Mouse (Mus musculus) lung, postnatal 25 days (tissue): Measurements from ENCODE around the gene Gm17542.
"Not testable (repeated sequence)": the region's sequence is repeated elsewhere in the genome, so short reads cannot be mapped to it uniquely, and the experiment has no call there.

Experiments
- DNase-seq: peaks from one replicate; pipeline ENCODE4 v3.0.0; 2022; ENCODE audit warnings: low spot score

The Gm17542 gene

DNA sequence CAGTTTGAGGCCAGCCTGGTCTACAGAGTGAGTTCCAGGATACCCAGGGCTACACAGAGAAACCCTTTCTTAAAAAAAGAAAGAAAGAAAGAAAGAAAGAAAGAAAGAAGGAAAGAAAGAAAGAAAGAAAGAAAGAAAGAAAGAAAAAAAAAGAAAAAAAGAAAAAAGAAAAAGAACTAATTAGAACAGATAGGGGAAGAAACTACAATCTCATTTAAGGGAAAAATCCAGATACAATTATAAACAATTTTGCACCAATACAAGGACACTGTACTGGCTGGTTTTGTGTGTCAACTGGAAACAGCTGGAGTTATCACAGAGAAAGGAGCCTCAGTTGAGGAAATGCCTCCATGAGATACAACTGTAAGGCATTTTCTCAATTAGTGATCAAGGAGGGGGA is at the start of gene Gm17542:
TSS of gene Gm17542 (minus strand) at position 101 of the 400 bp plus-strand sequence.
- not testable (repeated sequence) for DNase-seq

GRCm38 (mm10) chr10:58739779-58740178 is 21.8 kb upstream of the Gm17542 start:
- no peak for DNase-seq

GRCm38 (mm10) chr10:58738152-58738551 is 20.1 kb upstream of the Gm17542 start:
- DNase-seq, result no peak

DNA sequence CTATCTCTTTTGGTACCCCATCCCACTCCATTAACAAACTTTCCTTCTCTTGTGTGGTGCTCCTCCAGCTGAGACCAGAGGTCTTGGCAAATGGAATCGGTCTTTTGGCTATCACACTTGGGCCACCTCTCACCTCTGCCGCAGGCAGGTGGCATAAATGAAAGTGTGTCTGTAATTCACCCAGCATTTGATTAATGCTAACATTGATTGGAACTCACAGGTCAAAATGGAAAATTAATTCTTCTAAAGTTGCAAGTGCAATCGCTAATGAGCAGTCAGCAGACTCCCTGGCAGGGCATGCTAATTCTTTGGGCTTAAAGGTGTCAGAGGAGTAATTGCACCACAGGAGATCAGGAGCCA is 3.2 kb downstream of the Gm17542 start:
- no peak for DNase-seq

DNA sequence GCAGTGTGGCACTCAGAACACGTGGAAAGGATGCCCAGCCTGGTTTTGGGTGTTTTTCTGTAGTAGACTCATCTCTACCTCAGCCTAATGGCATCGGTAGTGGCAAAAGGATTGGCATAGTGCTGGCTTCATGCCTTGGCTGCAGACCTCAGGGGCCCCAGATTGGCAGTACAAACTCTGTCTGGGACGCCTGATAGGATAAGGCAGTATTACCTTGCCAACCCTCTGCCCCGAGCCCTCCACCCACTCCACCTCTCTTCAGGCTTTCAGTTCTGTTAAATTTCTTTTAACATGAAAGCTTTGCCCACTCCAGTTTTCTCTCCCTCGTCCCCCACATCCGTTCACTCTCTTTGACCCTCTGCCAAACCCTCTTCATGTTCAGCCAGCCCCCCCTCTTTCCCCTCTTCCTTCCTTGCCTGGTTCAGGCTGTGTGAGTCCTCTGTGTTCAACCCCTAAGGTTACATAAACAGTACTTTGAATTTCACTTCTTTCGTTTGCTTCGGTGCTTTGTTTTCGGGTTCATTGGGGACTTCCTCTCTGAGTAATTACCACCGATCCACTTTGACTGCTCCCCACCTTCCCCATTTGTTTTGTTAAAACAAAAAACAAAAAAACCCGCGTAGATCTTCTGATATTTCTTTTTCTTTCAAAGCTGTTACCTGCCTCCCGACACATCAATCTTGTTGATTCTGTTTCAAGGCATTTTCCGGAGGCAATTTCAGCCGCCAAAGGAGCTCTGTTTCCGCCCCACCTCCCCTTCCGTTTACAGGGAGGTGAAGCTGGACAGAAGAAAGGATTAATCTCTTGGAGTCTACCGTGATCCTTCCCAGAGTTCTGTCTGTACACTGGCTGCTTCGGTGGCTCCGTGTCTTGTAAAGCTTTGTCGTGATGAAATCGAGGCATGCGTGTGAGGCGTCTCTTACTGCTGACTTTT is 3.9 kb downstream of the Gm17542 start:
- DNase-seq, result peak; percentile 9

DNA sequence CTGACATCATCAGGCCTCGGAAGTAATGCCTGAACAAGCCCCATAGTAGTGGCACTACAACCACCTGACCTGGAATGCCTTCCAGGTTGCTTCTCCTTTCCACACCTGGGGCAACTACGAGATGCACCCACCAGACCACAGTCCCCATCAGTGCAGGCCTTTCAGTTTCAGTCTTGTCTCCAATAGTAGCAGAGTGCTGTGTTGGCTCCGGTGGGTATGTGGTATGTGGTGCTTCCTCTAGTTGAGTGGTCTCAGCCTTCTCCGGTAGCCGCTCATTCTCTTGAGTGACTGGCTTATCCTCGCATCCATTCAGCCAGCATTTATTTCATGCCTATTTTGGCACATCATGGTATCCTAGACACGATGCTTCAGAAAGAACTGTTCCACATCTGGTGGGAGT is 4.8 kb downstream of the Gm17542 start:
- no peak for DNase-seq

DNA sequence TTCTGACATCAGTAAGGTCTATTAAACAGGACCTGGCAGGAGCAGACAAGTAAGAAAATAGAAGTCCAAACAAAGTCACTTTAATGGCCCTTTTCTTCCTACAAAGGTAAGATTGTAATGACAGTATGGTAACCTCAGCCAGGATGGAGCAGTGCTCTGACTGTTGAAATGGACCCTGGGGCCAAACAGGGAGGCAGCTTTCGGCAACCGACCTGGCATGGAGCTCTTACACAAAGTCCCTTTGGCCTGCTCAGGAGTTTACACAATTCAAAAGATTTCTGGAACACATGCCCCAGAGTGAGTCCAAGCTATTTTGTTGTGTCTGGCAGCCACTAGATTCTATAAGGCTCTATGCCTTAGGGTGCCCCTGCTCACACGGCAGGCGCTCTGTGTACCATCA is 9.0 kb downstream of the Gm17542 start:
- DNase-seq, result no peak

DNA sequence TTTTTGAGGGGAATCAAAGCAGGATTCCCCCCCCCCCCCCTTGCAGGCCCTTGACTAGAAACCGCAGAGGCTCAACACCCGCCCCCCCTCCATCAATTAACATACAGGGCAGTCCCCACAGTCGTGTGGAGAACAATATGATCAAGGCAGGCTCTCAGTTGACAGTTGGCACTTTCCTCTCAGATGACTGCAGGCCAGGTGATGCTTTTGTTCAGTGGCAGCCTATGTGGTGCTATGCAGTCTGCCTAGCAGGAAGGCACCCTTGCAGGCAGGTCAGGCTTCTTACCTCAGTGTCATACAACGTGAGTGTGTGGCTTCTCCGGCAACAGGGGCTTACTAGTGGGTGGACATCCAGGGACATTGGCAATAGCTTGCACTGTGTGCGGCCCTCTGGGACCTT is 17.4 kb downstream of the Gm17542 start:
- DNase-seq, result no peak

GRCm38 (mm10) chr10:58700160-58700559 is 17.9 kb downstream of the Gm17542 start:
- DNase-seq, result no peak

- no peak for DNase-seq
Measured at GRCm38 (mm10) chr10:58698955-58699354, 19.1 kb downstream of the Gm17542 start.

DNA sequence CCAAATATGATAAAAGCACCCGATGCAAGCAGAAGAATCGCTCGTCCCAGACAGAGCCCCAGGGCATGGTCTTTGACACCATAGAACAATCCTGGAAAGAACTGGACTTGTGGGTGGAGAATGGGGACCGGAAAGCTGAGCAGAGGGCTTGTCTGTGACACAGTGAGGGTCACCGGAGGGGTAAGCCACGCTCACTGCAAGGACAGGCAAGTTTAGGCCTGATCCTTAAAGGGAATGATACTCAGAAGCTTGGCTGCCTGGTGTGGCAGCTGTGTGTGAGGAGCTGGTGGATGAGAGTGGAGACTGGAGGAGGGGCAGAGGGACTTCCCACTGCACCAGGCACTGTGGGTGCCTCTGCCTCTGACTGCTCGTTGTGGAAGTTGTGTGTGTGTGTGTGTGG is 27.0 kb downstream of the Gm17542 start:
- no peak for DNase-seq

DNA sequence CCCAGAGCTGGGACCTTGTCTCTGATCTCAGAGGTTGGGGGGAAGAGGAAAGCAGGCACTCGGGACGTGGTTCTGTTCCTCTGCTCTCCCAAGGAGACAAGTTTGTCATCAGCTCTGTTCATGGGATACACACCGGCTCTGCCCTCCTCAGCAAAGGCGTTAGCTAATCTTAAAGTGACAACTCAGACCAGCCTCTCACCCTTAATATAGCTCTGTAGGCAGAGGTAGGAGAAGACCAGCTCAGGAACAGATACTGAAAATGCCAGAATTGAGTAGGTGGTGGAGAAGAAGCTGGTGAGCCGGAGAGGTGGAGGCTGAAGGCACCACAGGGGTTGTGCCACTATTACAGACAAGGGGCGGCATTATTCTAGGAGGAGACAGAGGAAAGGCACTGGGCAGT is 38.7 kb downstream of the Gm17542 start:
- no peak for DNase-seq

DNA sequence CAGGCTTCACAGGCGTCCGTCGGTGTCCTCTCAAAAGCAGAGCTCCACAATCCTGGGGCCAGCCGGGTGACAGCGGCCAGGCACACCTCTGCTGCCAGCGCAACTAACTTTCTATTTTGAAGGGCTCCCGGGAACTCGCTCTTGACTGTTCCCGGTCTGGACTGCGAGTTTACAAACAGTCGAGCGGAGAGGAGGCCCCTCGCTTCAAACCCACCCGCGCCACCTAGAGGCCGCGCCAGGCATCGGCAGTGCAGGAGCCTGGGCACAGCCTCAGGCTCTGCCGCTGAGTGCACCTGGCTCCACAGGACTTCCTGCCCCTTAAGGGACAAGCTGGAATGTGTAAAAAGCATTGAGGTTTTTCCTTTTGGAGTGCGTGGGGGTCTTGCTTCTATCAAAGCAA is 42.5 kb downstream of the Gm17542 start, which contains the start of gene Edar:
TSS of gene Edar (minus strand) at position 122 of the 400 bp plus-strand sequence.
- peak; percentile 81 for DNase-seq

DNA sequence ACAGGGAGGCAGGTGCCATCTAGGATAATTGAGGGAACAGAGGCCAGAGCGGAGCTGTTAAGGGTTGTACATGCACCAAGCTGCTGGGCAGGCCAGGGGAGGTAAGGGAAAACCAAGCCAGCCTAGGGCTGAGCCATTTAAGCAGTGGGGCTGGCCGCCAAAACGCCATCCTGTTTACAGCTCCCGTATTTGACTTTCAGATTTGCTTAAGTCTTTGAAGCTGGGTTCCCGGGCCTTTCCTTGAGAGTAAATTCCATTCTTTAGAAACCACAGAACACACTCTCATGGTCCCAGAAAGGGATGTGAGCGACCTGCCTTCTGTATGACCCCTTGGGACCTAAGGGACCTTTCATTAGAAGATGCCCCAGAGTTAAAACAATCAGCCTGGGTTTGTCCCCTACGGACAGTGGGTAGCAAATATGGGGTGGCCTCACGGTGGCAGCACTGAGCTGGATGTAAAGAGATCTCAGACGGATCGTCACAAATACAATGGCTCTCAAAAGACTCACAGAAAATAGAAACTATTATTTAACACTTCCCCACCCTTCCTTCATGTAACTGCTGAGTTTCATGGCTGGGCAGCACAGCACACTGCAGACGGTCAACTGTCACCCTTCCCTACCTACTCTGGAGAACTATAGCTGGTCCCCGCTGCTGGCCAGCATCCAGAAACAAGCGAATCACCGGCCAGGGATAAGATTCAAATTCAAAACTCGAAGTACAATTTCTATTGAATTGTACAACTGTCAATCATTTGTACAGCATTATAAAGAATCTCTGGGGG is 44.5 kb downstream of the Gm17542 start:
- peak; percentile 76 for DNase-seq

DNA sequence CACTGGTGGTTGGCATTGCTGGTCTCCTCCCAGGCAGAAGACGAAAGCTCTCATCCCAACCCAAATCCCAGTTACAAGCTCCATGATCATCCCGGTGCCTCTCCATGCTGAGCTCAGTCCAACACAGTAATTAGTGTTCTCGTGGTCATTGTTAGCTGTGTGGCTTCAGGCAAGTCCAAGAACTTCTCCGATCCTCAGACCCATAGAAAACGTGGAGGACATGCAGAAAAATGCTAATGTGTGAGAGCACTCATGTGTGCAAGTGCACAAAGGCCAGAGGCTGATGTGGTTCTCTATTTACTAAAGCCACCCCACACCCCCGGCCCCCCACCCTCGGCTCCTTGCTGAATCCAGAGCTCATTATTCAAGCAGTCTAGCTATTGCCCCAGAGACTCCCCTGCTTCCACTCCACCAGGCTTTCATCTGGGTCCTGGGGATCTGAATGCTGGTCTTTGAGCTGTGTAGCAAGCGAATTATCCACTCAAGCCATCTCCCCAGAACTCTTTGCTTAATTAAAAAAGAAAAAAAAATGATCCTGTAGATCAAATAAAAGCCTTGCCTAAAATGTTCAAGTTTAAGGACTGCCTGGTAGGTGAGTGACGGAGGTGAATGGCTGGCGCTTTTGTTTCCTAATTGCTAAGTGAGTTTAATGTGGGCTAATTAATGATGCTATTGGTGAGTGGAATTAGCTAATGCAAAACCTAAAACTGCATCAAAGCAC is 45.3 kb downstream of the Gm17542 start:
- no peak for DNase-seq

DNA sequence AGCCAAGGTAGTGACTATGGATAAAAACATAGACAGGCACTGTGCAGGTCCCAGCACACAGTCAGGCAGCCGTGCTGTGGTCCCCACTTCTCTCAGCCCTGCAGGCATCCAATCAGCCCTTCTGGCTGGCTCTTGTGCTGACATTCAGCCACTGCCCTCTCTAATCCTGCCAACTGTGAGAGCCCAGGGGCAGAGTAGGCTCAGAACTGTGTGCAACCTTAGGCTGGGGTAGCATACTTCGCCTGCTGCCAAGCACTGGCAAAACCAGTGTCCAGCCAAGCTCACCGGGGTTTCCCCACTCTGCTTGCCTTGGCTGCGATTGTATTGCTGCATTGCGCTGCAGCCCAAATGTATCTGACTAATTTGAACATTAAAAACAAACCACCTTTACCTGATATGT is 54.1 kb downstream of the Gm17542 start:
- DNase-seq, result no peak
